Mouse (Mus musculus) forebrain, embryonic 13.5 days (tissue): ENCODE measurements around the gene Zfp366. TPM values are rescaled to one million over a fixed set of nuclear protein-coding genes. Genes with fewer than 3 reads are reported as not detected.

Source experiments
- ATAC-seq: fragments of 200-750 bp; cut with Nextera tagmentation; 2 replicates; pipeline ENCODE4 v1.8.0; 2017
- H3K27ac ChIP-seq: fragments of 300-500 bp; sonication (generic); 2 replicates; pipeline ENCODE4 v1.5.1; 2015; ENCODE audit warnings: inconsistent platforms, mild to moderate bottlenecking, moderate library complexity
- H3K27me3 ChIP-seq: fragments of 300-500 bp; sonication (generic); 2 replicates; pipeline ENCODE4 v1.6.1; 2015; ENCODE audit warnings: mild to moderate bottlenecking, inconsistent platforms
- H3K36me3 ChIP-seq: fragments of 300-500 bp; sonication (generic); 2 replicates; pipeline ENCODE4 v1.6.1; 2015; ENCODE audit warnings: mild to moderate bottlenecking, inconsistent platforms; ENCODE audit not compliant: poor library complexity, severe bottlenecking
- H3K4me1 ChIP-seq: fragments of 300-500 bp; sonication (generic); 2 replicates; pipeline ENCODE4 v1.6.1; 2015; ENCODE audit warnings: inconsistent platforms
- H3K4me2 ChIP-seq: fragments of 300-500 bp; sonication (generic); 2 replicates; pipeline ENCODE4 v1.6.1; 2015; ENCODE audit warnings: inconsistent platforms, mild to moderate bottlenecking, moderate library complexity
- H3K4me3 ChIP-seq: fragments of 300-500 bp; sonication (generic); 2 replicates; pipeline ENCODE4 v1.5.1; 2015; ENCODE audit warnings: mild to moderate bottlenecking, inconsistent platforms
- H3K9ac ChIP-seq: fragments of 300-500 bp; sonication (generic); 2 replicates; pipeline ENCODE4 v1.6.1; 2015; ENCODE audit warnings: mild to moderate bottlenecking, inconsistent platforms
- H3K9me3 ChIP-seq: fragments of 300-500 bp; sonication (generic); replicated peaks from 2 replicates; pipeline ENCODE4 v1.6.1; 2016; ENCODE audit warnings: inconsistent platforms
- WGBS: fragments of 180-500 bp; shearing (Covaris S2); methylation state at CpG from one replicate; pipeline ENCODE4 v1.1.7; 2015; 5-methylcytosine and 5-hydroxymethylcytosine counted together
- polyA plus RNA-seq: library from polyadenylated mRNA; unstranded; fragments of >200 nt; fragmentation: Nextera tagmentation; extraction: Ambion mirVana; gene quantifications from 2 replicates; pipeline ENCODE4 v1.2.1, GENCODE M21; 2015

Zfp366 gene
- polyA plus RNA-seq, 1 experiment from 2014 or later = 0.49 TPM

- Histone ChIP-seq H3K27ac (no peak overlapping the region), H3K4me1 (peaks cover 8% of the 10 kb centered on the region; the same call in 1 of the 2 replicates), H3K4me3 (no peak overlapping the region), H3K36me3 (no peaks in the 10 kb centered on the region), H3K9me3 (no peaks in the 10 kb centered on the region), H3K27me3 (no peaks in the 10 kb centered on the region), H3K9ac (no peak overlapping the region), H3K4me2 (no peak overlapping the region)
- no peak for ATAC-seq
- WGBS = 76% methylated on average over 3 of the region's 3 CpGs
Observed at GRCm38 (mm10) chr13:99189671-99190070, 5.0 kb downstream of the Zfp366 start.

GRCm38 (mm10) chr13:99190466-99190865 is 5.8 kb downstream of the Zfp366 start:
- Histone ChIP-seq H3K27ac (no peak overlapping the region), H3K27me3 (no peaks in the 10 kb centered on the region), H3K4me1 (peaks cover 8% of the 10 kb centered on the region; the same call in 1 of the 2 replicates), H3K9me3 (no peaks in the 10 kb centered on the region), H3K4me3 (no peak overlapping the region), H3K36me3 (no peaks in the 10 kb centered on the region), H3K9ac (no peak overlapping the region), H3K4me2 (no peak overlapping the region)
- 84% methylated on average over 11 of the region's 11 CpGs for WGBS
- no peak for ATAC-seq

- H3K27me3 ChIP-seq = no peaks in the 10 kb centered on the region
- H3K4me1 ChIP-seq = peaks cover 8% of the 10 kb centered on the region; the same call in 1 of the 2 replicates
- no peak overlapping the region for H3K4me3 ChIP-seq
- H3K4me2 ChIP-seq = no peak overlapping the region
- H3K9me3 ChIP-seq = no peaks in the 10 kb centered on the region
- no peak for ATAC-seq
- H3K36me3 ChIP-seq = no peaks in the 10 kb centered on the region
- H3K9ac ChIP-seq = no peak overlapping the region
- 86% methylated on average over 13 of the region's 13 CpGs for WGBS
- no peak overlapping the region for H3K27ac ChIP-seq
Observed at GRCm38 (mm10) chr13:99191063-99191462, 6.4 kb downstream of the Zfp366 start.

DNA sequence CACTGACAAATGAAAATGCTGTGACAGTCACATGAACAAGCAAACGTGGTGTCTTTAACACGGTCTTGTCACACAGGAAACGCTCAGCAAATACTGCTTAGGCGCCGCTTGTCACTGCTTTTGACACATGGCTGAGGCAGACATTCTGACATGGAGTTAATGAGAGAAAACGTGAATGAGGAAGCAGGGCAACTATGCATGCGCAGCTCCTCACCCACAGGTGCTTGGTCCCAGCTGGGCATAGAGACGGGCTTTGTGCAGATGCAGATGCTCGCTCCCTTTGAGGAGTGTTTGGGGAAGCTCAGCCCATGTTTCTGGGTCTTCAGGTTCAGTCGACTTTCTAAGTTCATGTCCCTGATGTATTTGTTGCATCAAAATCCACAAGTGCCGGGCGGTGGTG is 11.7 kb downstream of the Zfp366 start:
- H3K27ac ChIP-seq = no peak overlapping the region
- no peak for ATAC-seq
- no peak overlapping the region for H3K4me2 ChIP-seq
- H3K4me1 ChIP-seq = no peaks in the 10 kb centered on the region
- no peaks in the 10 kb centered on the region for H3K9me3 ChIP-seq
- no peaks in the 10 kb centered on the region for H3K27me3 ChIP-seq
- H3K36me3 ChIP-seq = no peaks in the 10 kb centered on the region
- H3K9ac ChIP-seq = no peak overlapping the region
- 83% methylated on average over 12 of the region's 12 CpGs for WGBS
- no peak overlapping the region for H3K4me3 ChIP-seq

DNA sequence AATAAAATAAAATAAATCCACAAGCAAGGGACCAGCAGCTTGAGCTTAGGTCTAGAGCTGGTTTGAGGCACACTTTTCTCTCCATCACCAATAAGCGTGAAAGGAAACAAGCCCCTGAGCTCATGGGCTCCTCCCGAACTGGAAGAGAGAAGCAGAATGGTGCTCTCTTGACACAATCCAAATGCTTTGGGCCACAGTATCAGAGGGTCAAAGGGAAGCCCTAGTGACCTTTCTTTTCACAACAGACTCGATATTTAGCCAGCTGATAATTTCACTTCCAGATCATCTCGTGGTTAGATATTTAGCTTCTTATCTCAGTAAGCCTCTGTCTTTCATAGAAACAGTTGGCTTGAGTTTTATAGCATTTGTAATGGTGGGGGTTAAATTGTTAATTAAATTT is 12.2 kb downstream of the Zfp366 start:
- Histone ChIP-seq H3K4me1 (no peaks in the 10 kb centered on the region), H3K9me3 (no peaks in the 10 kb centered on the region), H3K4me2 (no peak overlapping the region), H3K9ac (no peak overlapping the region), H3K4me3 (no peak overlapping the region), H3K27ac (no peak overlapping the region), H3K27me3 (no peaks in the 10 kb centered on the region), H3K36me3 (no peaks in the 10 kb centered on the region)
- no peak for ATAC-seq
- 87% methylated on average over 4 of the region's 4 CpGs for WGBS

GRCm38 (mm10) chr13:99201647-99202574 is 17.3 kb downstream of the Zfp366 start:
- no peak overlapping the region for H3K27ac ChIP-seq

DNA sequence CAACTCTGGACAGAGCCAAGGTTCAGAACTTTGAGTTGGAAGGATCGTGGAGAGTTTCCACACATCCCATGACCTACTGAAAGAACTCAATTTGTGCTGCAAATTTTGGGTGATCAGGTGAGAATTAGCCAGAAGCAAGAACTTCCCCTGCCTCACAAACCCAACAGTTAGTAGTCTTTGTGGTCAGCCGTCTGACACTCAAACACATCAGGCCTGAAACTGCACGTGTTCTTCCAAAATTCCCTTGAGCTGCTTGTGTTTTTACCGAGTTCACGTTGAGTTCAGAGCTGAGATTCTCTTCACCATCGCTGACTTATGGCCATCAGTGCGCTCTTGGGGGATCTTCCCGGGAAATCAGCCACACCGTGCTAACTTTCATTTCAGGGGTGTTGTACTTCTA is 22.6 kb downstream of the Zfp366 start:
- WGBS = 92% methylated on average over 9 of the region's 9 CpGs
- no peaks in the 10 kb centered on the region for H3K9me3 ChIP-seq
- H3K27ac ChIP-seq = no peak overlapping the region
- no peaks in the 10 kb centered on the region for H3K36me3 ChIP-seq
- no peak for ATAC-seq
- H3K27me3 ChIP-seq = no peaks in the 10 kb centered on the region
- no peaks in the 10 kb centered on the region for H3K4me1 ChIP-seq
- no peak overlapping the region for H3K4me3 ChIP-seq
- H3K9ac ChIP-seq = no peak overlapping the region
- H3K4me2 ChIP-seq = no peak overlapping the region

More at GRCm38 (mm10) chr13:99201647-99202574, 17.3 kb downstream of the Zfp366 start:
- ATAC-seq = no peak
- no peaks in the 10 kb centered on the region for H3K4me1 ChIP-seq
- no peaks in the 10 kb centered on the region for H3K27me3 ChIP-seq
- no peak overlapping the region for H3K9ac ChIP-seq
- no peak overlapping the region for H3K4me3 ChIP-seq
- H3K36me3 ChIP-seq = no peaks in the 10 kb centered on the region
- 62% methylated on average over 16 of the region's 16 CpGs for WGBS
- H3K9me3 ChIP-seq = no peaks in the 10 kb centered on the region
- H3K4me2 ChIP-seq = no peak overlapping the region

GRCm38 (mm10) chr13:99209859-99210258 is 25.2 kb downstream of the Zfp366 start:
- Histone ChIP-seq H3K4me2 (no peak overlapping the region), H3K9me3 (no peaks in the 10 kb centered on the region), H3K9ac (no peak overlapping the region), H3K27ac (no peak overlapping the region), H3K27me3 (no peaks in the 10 kb centered on the region), H3K36me3 (no peaks in the 10 kb centered on the region), H3K4me1 (no peaks in the 10 kb centered on the region), H3K4me3 (no peak overlapping the region)
- WGBS = 88% methylated on average over 5 of the region's 5 CpGs
- ATAC-seq = no peak

GRCm38 (mm10) chr13:99210837-99211236 is 26.2 kb downstream of the Zfp366 start:
- no peak overlapping the region for H3K27ac ChIP-seq
- no peaks in the 10 kb centered on the region for H3K36me3 ChIP-seq
- 83% methylated on average over 5 of the region's 5 CpGs for WGBS
- H3K4me2 ChIP-seq = no peak overlapping the region
- no peak overlapping the region for H3K9ac ChIP-seq
- no peak overlapping the region for H3K4me3 ChIP-seq
- no peaks in the 10 kb centered on the region for H3K9me3 ChIP-seq
- ATAC-seq = no peak
- H3K4me1 ChIP-seq = no peaks in the 10 kb centered on the region
- no peaks in the 10 kb centered on the region for H3K27me3 ChIP-seq

DNA sequence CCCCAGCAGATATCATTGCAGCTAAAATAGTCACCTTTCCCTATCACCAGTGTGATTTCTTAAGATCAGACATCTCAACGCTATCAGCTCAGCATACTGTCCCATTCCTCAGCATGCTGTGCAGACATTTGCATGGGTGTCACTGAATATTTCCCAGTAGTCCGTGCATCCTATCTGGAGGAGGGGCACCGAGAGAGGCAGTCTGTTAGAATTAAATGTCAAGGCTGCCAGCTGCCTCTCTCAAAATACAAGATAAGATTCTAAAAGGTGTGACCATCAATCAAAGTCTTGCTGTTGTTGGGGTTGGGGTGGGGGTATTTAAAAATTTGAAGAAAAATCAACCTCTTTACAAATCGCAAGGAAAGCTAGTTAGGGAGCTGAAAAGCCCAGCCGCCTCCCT is 28.4 kb downstream of the Zfp366 start:
- Histone ChIP-seq H3K9me3 (no peaks in the 10 kb centered on the region), H3K27ac (no peak overlapping the region), H3K4me1 (no peaks in the 10 kb centered on the region), H3K27me3 (no peaks in the 10 kb centered on the region), H3K4me2 (no peak overlapping the region), H3K4me3 (no peak overlapping the region), H3K9ac (no peak overlapping the region), H3K36me3 (no peaks in the 10 kb centered on the region)
- no peak for ATAC-seq
- WGBS = 79% methylated on average over 5 of the region's 5 CpGs

GRCm38 (mm10) chr13:99216005-99216404 is 31.4 kb downstream of the Zfp366 start:
- H3K9me3 ChIP-seq = no peaks in the 10 kb centered on the region
- no peak; the same call in 1 of the 2 replicates for ATAC-seq
- 71% methylated on average over 2 of the region's 2 CpGs for WGBS

DNA sequence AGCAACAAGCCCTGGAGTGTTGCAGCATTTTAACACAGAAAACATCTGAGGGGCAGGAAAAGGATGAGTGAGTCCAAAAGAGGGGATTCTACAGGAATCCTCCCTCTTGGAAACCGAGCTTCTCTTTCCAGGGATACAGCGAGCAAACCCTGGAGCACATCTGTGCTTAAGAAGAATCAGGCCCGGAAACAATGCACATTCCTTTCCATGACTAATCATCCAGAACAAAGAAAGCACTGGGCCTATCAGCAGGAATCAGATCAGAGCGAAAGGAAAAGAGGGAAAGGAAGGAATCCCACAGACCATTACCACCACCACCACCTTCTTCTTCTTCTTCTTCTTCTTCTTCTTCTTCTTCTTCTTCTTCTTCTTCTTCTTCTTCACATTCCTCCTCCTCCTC is 33.4 kb downstream of the Zfp366 start:
- no peak overlapping the region for H3K4me2 ChIP-seq
- H3K27ac ChIP-seq = no peak overlapping the region
- no peak overlapping the region for H3K9ac ChIP-seq
- H3K9me3 ChIP-seq = no peaks in the 10 kb centered on the region
- ATAC-seq = no peak
- H3K27me3 ChIP-seq = no peaks in the 10 kb centered on the region
- 3% methylated on average over 4 of the region's 4 CpGs for WGBS
- H3K4me1 ChIP-seq = no peaks in the 10 kb centered on the region
- H3K4me3 ChIP-seq = no peak overlapping the region
- H3K36me3 ChIP-seq = no peaks in the 10 kb centered on the region

More at GRCm38 (mm10) chr13:99216005-99216404, 31.4 kb downstream of the Zfp366 start:
- Histone ChIP-seq H3K36me3 (no peaks in the 10 kb centered on the region), H3K4me3 (no peak overlapping the region), H3K9ac (no peak overlapping the region), H3K27me3 (no peaks in the 10 kb centered on the region), H3K27ac (no peak overlapping the region), H3K4me2 (no peak overlapping the region), H3K4me1 (no peaks in the 10 kb centered on the region)
